Mouse (Mus musculus) left cerebral cortex, adult 8-10 months (tissue): Measurements from ENCODE around the gene Krtap19-2. TPM values are rescaled to one million over a fixed set of nuclear protein-coding genes. Genes with fewer than 3 reads are reported as not detected.

Source experiments
- DNase-seq, 2 experiments: peaks; one replicate each; pipeline ENCODE4 v3.0.0; 2022; ENCODE audit warnings: low spot score in 2 of 2
- total RNA-seq, 4 experiments: library from RNA; stranded (reverse); gene quantifications; 2 replicates each; pipeline ENCODE4 v1.2.4; 2022

Krtap19-2 gene
- not detected for total RNA-seq

GRCm38 (mm10) chr16:88874169-88874568 is at the start of gene Krtap19-2:
Gene Krtap19-2, minus strand, starts transcription at chr16:88874269.
- no peak for DNase-seq

DNA sequence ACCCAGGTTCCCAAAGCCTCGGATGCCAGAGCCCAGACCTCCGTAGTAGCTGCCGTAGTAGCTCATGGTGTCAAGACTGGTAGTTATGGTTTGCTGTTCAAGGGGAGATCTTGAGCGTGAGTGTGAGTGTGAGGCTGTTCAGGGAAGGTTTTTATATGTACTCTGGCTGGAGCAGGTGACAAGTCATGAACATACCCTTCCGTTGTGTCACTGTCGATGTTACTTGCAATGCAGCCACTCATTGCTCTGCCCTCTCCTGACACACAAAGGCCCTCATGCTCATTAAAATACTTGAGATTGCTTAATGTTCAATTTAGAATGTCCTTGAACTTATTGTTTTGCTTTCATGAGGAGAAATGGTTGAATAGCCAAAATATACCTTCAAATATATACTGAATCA is 22.3 kb upstream of the Krtap19-2 start, which contains the start of gene Krtap19-5:
Gene Krtap19-5, minus strand, starts transcription at position 101 of the 400 bp plus-strand sequence.
- DNase-seq, result no peak

- DNase-seq, result no peak
These were observed 12.8 kb upstream of the Krtap19-2 start for GRCm38 (mm10) chr16:88886870-88887269.

GRCm38 (mm10) chr16:88884989-88885388 is 10.9 kb upstream of the Krtap19-2 start, which contains the start of gene Krtap19-4:
Gene Krtap19-4, minus strand, starts transcription at chr16:88885089.
- DNase-seq, result no peak

DNA sequence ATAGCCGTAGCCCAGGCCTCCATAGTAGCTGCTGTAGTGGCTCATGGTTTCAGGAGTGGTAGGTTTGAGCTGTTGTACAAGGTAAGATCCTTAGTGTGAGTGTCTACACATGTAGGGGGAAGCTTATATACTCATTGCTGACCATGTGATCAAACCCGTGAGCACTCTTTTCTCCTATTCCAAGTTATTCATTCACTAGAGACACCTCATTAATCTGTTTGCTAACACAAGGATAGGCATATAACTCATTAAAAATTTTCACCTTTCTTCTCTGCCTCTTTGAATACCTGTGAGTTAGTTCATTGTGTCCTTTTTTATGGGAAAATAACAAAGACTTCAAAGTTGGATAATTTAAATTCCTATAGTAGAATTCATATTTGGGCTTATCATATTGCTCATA is 3.9 kb upstream of the Krtap19-2 start, which contains the start of gene Krtap19-3:
Gene Krtap19-3, minus strand, starts transcription at position 101 of the 400 bp plus-strand sequence.
- no peak for DNase-seq

DNA sequence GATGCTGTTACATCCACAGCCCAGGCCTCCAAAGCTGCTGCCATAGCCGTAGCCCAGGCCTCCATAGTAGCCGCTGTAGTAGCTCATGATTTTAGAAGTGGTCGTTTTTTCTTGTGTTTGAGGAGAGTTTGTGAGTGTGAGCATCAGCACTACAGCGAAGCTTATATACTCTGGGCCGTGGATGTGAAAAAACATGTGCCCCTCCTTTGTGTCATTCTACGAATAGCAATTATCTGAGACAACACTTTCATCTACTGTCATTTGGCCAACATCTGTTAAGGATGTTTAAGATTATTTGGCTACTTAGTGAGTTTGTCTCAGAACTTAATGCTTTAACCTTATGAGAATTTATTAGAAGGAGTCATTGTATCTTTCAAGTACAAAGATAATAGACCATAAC is 4.8 kb downstream of the Krtap19-2 start, which contains the start of gene Krtap19-1:
Gene Krtap19-1, minus strand, starts transcription at position 101 of the 400 bp plus-strand sequence.
- DNase-seq, result no peak

DNA sequence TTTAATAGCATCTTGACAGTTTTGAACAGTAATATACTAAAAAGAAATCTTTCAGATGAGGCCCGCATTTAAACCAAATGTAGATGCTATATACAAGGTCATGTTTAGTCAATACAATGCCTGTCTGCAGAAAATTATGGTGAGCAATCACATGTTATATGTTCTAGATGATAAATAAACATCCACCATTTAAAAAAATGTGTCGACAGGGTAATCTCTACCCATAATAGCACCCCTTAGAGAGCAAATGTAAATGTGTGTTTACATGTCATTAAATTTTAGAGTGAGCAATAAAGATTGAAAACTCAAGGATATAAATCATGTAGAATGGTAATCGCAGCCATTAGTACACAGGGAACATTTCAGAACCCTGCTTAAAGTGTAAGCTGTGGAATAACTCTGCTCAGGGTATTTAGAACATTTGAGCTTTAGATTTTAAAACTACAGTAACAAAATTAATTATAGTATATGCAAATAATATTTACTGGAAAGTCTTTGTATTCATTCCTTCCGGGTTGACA is 9.1 kb downstream of the Krtap19-2 start:
- no peak for DNase-seq

DNA sequence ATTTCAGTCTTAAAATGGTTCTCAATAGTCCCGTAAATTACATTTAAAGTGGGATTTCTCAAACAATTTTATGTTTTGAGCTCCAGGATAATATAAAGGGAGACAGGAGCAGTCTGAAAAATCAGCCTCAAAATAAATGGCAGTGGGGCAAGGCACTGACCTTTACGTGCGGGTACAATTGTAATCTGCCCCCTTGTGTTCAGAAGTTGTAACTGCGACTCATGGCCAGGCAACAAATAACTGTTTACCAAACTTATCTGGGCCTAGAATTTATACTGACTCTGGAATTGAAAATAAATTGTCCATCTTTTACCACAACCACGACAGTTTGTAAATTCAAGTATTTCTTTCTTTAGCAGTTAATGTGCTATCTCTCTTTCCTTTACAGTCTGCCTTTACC is 22.6 kb downstream of the Krtap19-2 start:
- no peak for DNase-seq

- no peak for DNase-seq
These were observed 25.5 kb downstream of the Krtap19-2 start for GRCm38 (mm10) chr16:88848558-88848957.

DNA sequence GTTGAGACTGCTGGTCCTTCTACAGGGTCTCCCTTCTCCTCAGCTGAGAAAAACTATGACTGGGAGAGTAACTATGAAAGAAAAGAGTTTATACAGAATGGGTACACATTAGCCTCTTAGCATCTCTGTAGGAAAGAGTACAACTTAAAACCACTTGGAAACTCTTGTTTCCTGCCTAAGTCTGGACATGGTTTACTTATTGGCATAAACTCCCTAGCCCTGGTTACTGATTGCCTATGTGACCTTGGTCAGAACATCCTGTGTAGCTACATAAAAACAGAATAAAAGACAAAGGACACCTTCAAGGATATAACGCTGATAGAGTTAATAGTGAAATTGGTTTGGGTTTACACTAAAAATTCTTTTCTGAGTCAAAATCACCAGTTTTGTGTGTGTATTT is 26.7 kb downstream of the Krtap19-2 start:
- DNase-seq, result no peak

DNA sequence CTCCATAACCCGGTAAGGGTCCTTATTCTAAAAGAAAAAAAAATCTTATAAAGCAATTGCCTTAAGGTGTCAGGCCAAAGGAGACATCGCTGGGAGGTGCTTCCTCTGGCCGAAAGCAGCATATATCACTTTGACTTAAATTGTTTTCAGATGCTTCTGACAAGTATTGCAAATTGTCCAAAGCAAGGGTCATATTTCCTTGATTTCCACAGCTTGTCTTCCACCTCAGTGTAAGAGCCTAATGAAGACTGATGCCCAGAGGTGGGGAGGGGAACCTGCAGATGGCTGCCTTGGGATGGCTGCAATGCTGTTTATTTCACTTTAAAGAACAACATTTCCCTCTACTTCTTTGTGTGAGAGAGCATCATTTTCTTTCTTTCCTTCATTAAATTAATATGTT is 47.1 kb downstream of the Krtap19-2 start:
- no peak for DNase-seq

- no peak for DNase-seq
These were observed 47.9 kb downstream of the Krtap19-2 start, which contains the start of gene Krtap14 for GRCm38 (mm10) chr16:88826095-88826652. Gene Krtap14, minus strand, starts transcription at chr16:88826145.

GRCm38 (mm10) chr16:88823736-88824135 is 50.3 kb downstream of the Krtap19-2 start:
- no peak for DNase-seq

Other genes with a start within 250 kb of the Krtap19-2 start
- not detected for gene 2310079G19Rik, start 246.6 kb downstream of the Krtap19-2 start, total RNA-seq
- gene Krtap26-1, start 226.5 kb downstream of the Krtap19-2 start, total RNA-seq, result not detected
- not detected for gene Krtap27-1, start 202.6 kb downstream of the Krtap19-2 start, total RNA-seq
- gene 2310061N02Rik, start 166.3 kb downstream of the Krtap19-2 start, total RNA-seq, result not detected
- gene Krtap13-1, start 145.4 kb downstream of the Krtap19-2 start, total RNA-seq, result not detected
- not detected for gene Krtap13, start 122.6 kb downstream of the Krtap19-2 start, total RNA-seq
- not detected for gene 2310034C09Rik, start 115.4 kb downstream of the Krtap19-2 start, total RNA-seq
- gene 2310057N15Rik, start 100.1 kb downstream of the Krtap19-2 start, total RNA-seq, result not detected
- gene Gm5965, start 96.4 kb downstream of the Krtap19-2 start, total RNA-seq, result not detected
- not detected for gene Gm20741, start 62.0 kb downstream of the Krtap19-2 start, total RNA-seq
- gene Krtap15, start 54.1 kb downstream of the Krtap19-2 start, total RNA-seq, result not detected
- gene Krtap14, start 48.1 kb downstream of the Krtap19-2 start, total RNA-seq, result not detected
- not detected for gene Krtap19-1, start 4.9 kb downstream of the Krtap19-2 start, total RNA-seq
- not detected for gene Krtap19-3, start 3.8 kb upstream of the Krtap19-2 start, total RNA-seq
- not detected for gene Krtap19-4, start 10.8 kb upstream of the Krtap19-2 start, total RNA-seq
- not detected for gene Krtap19-5, start 22.2 kb upstream of the Krtap19-2 start, total RNA-seq
- not detected for gene Krtap19-9b, start 58.0 kb upstream of the Krtap19-2 start, total RNA-seq
- not detected for gene Krtap16-3, start 88.6 kb upstream of the Krtap19-2 start, total RNA-seq
- gene Krtap22-2, start 136.5 kb upstream of the Krtap19-2 start, total RNA-seq, result not detected
- gene Gm10229, start 141.0 kb upstream of the Krtap19-2 start, total RNA-seq, result not detected
- gene Krtap6-1, start 157.4 kb upstream of the Krtap19-2 start, total RNA-seq, result not detected
- gene Gm10228, start 167.2 kb upstream of the Krtap19-2 start, total RNA-seq, result not detected
- gene Krtap6-5, start 173.6 kb upstream of the Krtap19-2 start, total RNA-seq, result not detected
- gene 1110025L11Rik, start 189.7 kb upstream of the Krtap19-2 start, total RNA-seq, result not detected
- gene Krtap6-3, start 209.7 kb upstream of the Krtap19-2 start, total RNA-seq, result not detected